Mouse (Mus musculus): ENCODE measurements at regions not wholly inside any gene's neighbourhood (a gene's known extent, or its start where the extent isn't known, plus 50 kb on each side); places are given as distances from the start of the nearest gene placed in this dataset.
A peak's percentile ranks its signal among the peaks of the same experiment; 100 is the strongest.

- no peak for ATAC-seq (replicated peaks; ENCODE audit: low read depth, poor library complexity, severe bottlenecking)
Measured at GRCm38 (mm10) chr3:102319331-102319730, 114.8 kb upstream of the Vangl1 start.

DNA sequence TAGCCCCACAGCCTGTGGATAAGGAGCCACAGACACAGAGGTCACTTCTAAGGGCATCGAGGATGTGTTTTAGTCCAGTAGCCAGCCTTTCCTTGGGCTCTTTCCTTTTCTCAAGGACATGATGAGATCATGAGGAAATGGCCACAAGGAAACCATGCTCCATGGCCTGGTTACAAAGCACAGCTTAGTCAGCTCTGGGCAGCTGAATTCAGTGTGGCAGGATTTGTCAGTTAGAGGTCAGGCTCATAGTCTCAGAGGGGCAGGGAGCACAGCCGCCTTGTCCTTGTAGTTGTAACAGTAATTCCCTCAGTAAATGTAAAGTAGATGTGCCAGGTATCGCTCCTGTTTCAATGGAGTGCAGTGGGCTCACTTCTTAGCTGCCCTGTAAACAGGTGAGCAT, 111.7 kb upstream of the Vangl1 start:
- ATAC-seq (replicated peaks; ENCODE audit: low read depth, poor library complexity, severe bottlenecking): no peak

DNA sequence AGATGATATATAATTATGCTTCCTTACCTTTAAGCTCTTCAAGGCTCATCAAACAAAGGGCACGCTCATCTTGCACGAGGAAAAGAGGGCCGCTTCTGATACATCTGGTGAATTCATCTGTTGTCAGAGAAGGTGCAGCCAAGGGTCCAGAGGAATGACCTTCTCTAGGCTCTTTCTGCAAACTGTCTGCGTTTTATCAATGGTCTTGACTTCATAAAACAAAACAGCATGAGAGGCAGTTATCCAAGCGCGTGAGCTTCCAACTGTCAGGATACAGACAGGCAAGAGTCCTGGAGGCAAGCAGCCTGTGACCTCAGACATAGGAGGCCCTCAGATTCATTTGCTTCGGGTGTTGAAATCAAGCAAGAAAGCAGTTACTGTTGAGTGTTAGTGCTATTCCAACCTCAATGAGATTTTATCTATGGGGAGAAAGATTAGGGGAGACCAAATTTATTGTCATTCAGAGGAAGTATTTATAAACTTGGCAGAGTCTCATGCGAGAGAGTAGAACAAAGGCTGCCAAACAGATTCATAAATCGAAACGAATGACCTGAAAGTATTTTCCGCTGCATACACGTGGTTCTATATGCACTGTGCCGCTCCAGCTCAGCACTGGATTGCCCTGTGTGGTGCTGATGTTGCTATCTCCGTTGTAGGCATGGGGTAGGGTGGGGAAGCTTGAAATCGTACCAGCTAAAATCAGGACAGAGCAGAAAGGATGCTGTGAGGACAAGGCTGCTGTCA, 107.2 kb upstream of the Vangl1 start:
- no peak for ATAC-seq (replicated peaks; ENCODE audit: low read depth, poor library complexity, severe bottlenecking)

DNA sequence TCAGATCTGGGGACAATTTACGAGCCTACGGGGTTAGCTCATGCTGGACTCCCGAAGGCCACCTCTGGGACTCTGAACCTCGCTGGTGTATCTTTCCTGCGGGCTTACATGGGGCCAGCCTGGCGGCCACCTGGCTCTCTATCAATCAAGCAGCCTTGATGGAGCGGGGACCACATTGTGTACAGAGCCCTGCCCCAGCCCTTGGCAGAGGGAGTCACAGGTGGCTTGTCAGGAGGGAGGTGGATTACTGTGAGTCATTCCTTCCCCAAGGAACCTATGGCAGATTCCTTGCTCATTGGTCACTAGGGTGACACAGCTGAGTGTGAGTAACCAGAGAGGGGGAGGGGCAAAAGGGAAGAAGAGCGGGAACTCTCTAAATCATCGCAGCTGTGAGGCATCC, 105.8 kb upstream of the Vangl1 start:
- no peak for ATAC-seq (replicated peaks; ENCODE audit: low read depth, poor library complexity, severe bottlenecking)

DNA sequence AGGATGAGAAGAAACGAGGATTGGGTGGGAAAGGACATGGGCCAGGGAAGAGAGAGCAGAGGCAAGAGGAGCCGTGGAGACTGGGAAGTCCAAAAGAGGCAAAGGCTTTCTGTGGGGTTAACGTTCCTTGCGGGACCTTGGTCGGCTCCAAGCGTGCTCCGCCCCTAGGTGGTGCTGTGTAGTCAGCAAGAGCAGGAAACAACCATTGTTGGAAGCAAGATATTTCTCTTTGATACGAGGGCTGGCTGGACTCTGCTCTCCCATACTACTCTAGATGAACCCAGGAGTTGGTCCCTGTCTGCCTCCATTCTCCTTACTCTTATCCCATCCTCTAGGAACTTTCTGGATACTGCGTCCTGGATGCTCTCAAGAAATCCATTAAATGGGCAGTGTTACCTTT, 105.3 kb upstream of the Vangl1 start:
- ATAC-seq (replicated peaks; ENCODE audit: low read depth, poor library complexity, severe bottlenecking): peak; percentile 73

- no peak for ATAC-seq (replicated peaks; ENCODE audit: low read depth, poor library complexity, severe bottlenecking)
Measured at GRCm38 (mm10) chr3:102307656-102308055, 103.2 kb upstream of the Vangl1 start.

DNA sequence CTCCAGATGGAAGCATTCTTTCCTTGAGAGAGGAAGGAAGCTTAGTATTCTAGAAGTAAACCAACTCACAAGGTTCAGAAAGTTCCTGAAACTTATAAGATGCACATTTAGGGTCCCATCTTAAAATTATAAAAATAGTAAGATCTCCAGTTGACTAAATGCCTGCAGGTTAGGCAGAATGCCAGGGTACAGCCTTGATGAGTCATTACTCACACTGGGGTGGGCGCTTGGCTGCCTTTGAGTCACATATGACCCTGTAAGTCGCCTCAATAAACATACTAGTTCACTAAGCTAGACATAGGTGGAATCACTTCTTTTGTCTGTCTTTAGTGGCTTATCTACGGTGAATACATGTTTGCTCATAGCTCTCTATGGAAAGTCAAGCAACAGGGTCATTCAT, 87.9 kb upstream of the Vangl1 start:
- no peak for ATAC-seq (replicated peaks; ENCODE audit: low read depth, poor library complexity, severe bottlenecking)

GRCm38 (mm10) chr3:102281983-102282382, 77.5 kb upstream of the Vangl1 start:
- ATAC-seq (replicated peaks; ENCODE audit: low read depth, poor library complexity, severe bottlenecking): no peak

DNA sequence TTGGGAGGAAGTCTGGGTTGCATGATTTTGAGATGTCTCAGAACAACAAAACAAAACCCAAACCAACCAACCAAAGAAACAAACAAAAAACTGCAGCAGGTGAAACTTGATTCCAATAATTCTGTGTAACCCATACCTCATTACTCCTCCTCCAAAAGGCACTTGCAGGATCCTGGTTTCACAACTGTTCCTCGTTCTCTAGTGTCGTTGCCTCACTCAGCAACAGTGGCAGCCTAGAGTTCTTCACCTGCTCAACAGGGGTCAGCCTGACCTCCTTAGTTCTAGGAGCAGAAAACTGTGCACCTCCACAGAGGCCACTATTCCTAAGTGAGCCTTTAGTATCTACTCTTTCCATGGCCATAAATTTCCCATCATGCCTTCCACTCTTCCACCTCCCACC, 72.3 kb upstream of the Vangl1 start:
- ATAC-seq (replicated peaks; ENCODE audit: low read depth, poor library complexity, severe bottlenecking): no peak

DNA sequence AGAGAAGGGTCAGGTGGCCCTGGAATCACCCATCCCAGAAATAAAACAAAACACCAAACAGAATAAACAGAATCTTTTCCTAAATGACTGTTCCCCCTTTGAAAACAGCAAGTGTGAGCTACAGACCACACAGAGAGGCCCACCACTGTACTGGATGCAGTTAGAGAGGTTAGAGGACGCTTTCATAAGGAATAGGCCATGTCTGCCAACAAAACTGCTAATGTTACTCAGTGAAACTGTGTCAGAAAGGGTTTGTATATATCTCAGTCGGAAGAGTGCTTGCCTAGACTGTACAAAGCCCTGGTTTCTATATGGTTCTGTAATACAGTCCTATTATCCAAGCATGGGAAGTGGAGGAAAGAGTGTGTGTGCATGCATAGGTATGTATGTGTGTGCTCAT, 71.8 kb upstream of the Vangl1 start:
- ATAC-seq (replicated peaks; ENCODE audit: low read depth, poor library complexity, severe bottlenecking): no peak

- ATAC-seq (replicated peaks; ENCODE audit: low read depth, poor library complexity, severe bottlenecking): no peak
Measured at GRCm38 (mm10) chr3:102275256-102276022, 70.9 kb upstream of the Vangl1 start.

GRCm38 (mm10) chr3:102270779-102271178, 66.3 kb upstream of the Vangl1 start:
- ATAC-seq (replicated peaks; ENCODE audit: low read depth, poor library complexity, severe bottlenecking): no peak

DNA sequence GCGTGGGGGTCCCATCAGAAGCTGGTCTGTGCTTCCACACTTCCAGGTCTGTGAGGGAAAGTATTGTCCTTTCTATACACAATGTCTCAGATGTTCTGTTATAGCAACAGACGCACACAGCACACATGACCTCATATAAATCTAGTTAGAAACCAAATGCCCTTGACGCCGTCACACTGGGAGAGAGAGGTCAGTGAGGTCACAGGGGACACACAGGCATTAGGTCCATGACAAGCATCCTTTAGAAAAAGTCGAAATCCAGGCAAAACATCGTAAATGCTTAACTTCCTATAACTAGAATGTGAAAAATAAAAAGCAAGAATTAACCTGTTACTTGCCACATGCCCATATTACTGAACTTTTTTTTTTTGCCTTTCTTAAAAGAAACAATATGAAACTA, 65.8 kb upstream of the Vangl1 start:
- ATAC-seq (replicated peaks; ENCODE audit: low read depth, poor library complexity, severe bottlenecking): no peak

- ATAC-seq (replicated peaks; ENCODE audit: low read depth, poor library complexity, severe bottlenecking): no peak
Measured at GRCm38 (mm10) chr3:102266136-102266535, 61.6 kb upstream of the Vangl1 start.

GRCm38 (mm10) chr3:102265146-102265545, 60.7 kb upstream of the Vangl1 start:
- ATAC-seq (replicated peaks; ENCODE audit: low read depth, poor library complexity, severe bottlenecking): no peak

GRCm38 (mm10) chr3:102263326-102263725, 58.8 kb upstream of the Vangl1 start:
- no peak for ATAC-seq (replicated peaks; ENCODE audit: low read depth, poor library complexity, severe bottlenecking)

- no peak for ATAC-seq (replicated peaks; ENCODE audit: low read depth, poor library complexity, severe bottlenecking)
Measured at GRCm38 (mm10) chr3:102262665-102263064, 58.2 kb upstream of the Vangl1 start.

DNA sequence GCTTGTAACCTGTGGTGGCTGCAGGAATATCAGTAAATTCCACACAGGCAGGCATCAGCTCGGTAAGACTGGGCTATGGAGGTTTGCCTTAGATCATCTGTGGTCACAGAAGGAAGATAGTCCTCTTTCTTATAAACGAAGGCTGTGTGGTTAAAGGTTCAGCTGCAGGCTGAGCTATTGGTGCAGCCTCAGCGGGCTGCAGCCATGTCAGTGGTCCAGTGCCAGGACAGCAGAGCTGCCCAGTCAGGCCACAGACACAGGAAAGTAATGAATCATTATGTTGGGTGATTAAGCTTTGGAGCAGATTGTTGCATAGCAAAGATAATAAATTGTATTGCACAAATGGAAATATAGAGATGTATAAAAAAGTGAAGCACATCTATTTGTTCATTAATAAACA, 57.0 kb upstream of the Vangl1 start:
- no peak for ATAC-seq (replicated peaks; ENCODE audit: low read depth, poor library complexity, severe bottlenecking)

Measured in common myeloid progenitor, adult 5-6 weeks (primary cell).